Mouse (Mus musculus): ENCODE results near the gene Zfp663.

DNA sequence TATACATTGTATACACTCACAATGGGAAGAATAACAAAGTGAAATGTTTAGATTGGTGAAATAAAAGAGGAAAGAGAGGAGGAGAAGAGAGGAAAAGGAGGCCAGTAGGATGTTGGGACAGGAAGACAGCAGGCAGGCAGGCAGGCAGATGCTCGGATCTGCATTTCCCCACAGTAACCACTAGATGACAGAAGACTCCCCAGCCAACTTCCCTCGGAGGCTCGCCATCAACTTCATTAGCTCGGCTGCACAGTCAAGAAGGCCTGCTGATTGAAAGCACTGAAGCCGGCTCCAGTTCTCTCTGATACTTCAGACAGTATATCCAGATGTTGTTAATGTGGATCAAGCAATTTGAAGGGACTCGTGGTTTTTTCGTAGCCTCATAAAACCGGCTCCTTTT, 23.0 kb upstream of the Zfp663 start:
- peak; percentile 92 for TF ChIP-seq CTCF (IDR thresholded peaks at IDR 0.05)
- TF ChIP-seq EP300 (IDR thresholded peaks at IDR 0.05) = no peak

Measured in lung, postnatal 0 days (tissue).